Mouse (Mus musculus) neural tube, embryonic 15.5 days (tissue): ENCODE measurements around the gene Rhbdd2. TPM values are rescaled to one million over a fixed set of nuclear protein-coding genes. Genes with fewer than 3 reads are reported as not detected.

ENCODE experiments used
- ATAC-seq: fragments of 200-750 bp; cut with Nextera tagmentation; 2 replicates; pipeline ENCODE4 v1.8.0; 2017; ENCODE audit warnings: mild to moderate bottlenecking, moderate TSS enrichment, moderate library complexity; ENCODE audit not compliant: low FRiP score
- H3K27ac ChIP-seq: fragments of 300-500 bp; sonication (generic); replicated peaks from 2 replicates; pipeline ENCODE4 v1.5.1; 2015; ENCODE audit warnings: mild to moderate bottlenecking, inconsistent platforms
- H3K27me3 ChIP-seq: fragments of 300-500 bp; sonication (generic); replicated peaks from 2 replicates; pipeline ENCODE4 v1.6.1; 2015; ENCODE audit warnings: inconsistent platforms
- H3K36me3 ChIP-seq: fragments of 300-500 bp; sonication (generic); 2 replicates; pipeline ENCODE4 v1.6.1; 2015; ENCODE audit warnings: inconsistent platforms
- H3K4me1 ChIP-seq: fragments of 300-500 bp; sonication (generic); 2 replicates; pipeline ENCODE4 v1.6.1; 2015; ENCODE audit warnings: inconsistent platforms
- H3K4me2 ChIP-seq: fragments of 300-500 bp; sonication (generic); 2 replicates; pipeline ENCODE4 v1.6.1; 2015; ENCODE audit warnings: inconsistent platforms, mild to moderate bottlenecking, moderate library complexity
- H3K4me3 ChIP-seq: fragments of 300-500 bp; sonication (generic); replicated peaks from 2 replicates; pipeline ENCODE4 v1.5.1; 2015; ENCODE audit warnings: mild to moderate bottlenecking, inconsistent platforms
- H3K9ac ChIP-seq: fragments of 300-500 bp; sonication (generic); replicated peaks from 2 replicates; pipeline ENCODE4 v1.6.1; 2015; ENCODE audit warnings: mild to moderate bottlenecking, inconsistent platforms
- H3K9me3 ChIP-seq: fragments of 300-500 bp; sonication (generic); replicated peaks from 2 replicates; pipeline ENCODE4 v1.6.1; 2016; ENCODE audit warnings: inconsistent platforms
- WGBS: fragments of 180-500 bp; shearing (Covaris S2); methylation state at CpG from one replicate; pipeline ENCODE4 v1.1.7; 2015; ENCODE audit warnings: mixed read lengths; 5-methylcytosine and 5-hydroxymethylcytosine counted together
- polyA plus RNA-seq: library from polyadenylated mRNA; unstranded; fragments of >200 nt; fragmentation: Nextera tagmentation; extraction: Ambion mirVana; gene quantifications from 2 replicates; pipeline ENCODE4 v1.2.1, GENCODE M21; 2015

Rhbdd2 gene
- polyA plus RNA-seq, 1 experiment from 2014 or later = 94.6 TPM

DNA sequence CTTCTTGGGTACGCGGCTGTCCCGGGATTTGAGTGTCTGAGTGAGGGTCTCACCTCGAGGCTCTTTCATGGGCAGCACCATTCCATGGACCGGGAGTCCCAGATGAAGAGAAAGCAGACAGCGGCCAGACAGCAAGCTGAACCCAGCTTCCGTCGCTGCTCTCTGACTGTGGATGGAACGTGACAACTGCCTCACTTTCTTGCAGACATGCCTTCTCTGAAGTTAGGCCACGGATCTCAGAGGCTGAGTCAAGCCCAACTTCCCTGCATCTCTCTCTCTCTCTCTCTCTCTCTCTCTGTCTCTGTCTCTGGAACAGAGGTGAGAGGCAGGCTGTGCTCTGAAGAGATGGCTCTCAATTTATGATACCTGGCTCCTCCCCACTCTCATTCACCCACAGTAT lies 3.5 kb upstream of the Rhbdd2 start:
- no peak for ATAC-seq
- Histone ChIP-seq H3K4me1 (peaks cover 9% of the 10 kb centered on the region), H3K27me3 (no peaks in the 10 kb centered on the region), H3K27ac (no peak overlapping the region), H3K4me3 (no peak overlapping the region), H3K4me2 (peak overlapping the region; percentile 30; the same call in 1 of the 2 replicates), H3K9me3 (no peaks in the 10 kb centered on the region), H3K9ac (no peak overlapping the region), H3K36me3 (no peaks in the 10 kb centered on the region)
- 44% methylated on average over 10 of the region's 10 CpGs for WGBS

DNA sequence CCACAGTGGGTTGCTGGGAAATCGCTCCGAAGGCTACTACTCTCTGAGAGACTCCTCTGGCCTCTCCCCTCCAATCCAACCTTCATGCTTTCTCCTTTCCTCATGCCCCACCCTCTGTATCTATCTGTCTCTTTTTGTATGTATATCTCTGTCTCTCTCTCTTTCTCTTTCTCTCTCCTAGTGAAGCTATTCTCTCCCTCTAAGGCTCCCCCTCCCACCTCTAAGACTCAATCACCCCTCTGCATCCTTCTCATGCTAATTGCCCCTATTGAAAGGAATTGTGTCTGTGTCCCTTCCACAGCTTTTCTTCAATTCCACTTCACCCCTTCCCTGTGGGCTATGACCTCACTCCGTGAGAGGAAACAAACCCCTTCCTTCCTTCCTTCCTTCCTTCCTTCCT lies 3.0 kb upstream of the Rhbdd2 start:
- Histone ChIP-seq H3K4me2 (no peak overlapping the region), H3K9ac (no peak overlapping the region), H3K9me3 (no peaks in the 10 kb centered on the region), H3K27me3 (no peaks in the 10 kb centered on the region), H3K27ac (no peak overlapping the region), H3K4me3 (no peak overlapping the region), H3K36me3 (no peaks in the 10 kb centered on the region), H3K4me1 (peaks cover 13% of the 10 kb centered on the region)
- 83% methylated on average over 3 of the region's 3 CpGs for WGBS
- no peak for ATAC-seq

DNA sequence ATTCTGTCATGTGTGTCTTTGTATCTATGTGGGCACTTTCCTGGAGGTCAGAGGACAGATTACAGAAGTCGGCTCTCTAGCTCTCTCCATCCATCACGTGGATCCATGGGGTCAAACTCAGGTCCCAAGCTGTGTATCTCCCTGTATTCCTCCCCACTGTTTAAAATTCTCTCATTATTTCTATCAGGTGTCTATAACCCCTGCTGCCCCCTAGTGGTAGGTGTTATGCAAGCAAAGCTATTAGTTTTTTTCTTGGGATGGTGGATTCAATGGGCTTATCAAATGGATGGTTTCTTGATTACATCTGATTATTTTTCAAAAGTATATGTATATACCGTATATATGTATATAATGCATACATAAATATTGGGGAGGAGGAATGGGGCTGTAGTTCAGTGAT lies 1.8 kb upstream of the Rhbdd2 start:
- Histone ChIP-seq H3K27ac (no peak overlapping the region), H3K36me3 (peaks cover 7% of the 10 kb centered on the region), H3K27me3 (no peaks in the 10 kb centered on the region), H3K4me1 (peaks cover 19% of the 10 kb centered on the region), H3K4me3 (no peak overlapping the region), H3K9me3 (no peaks in the 10 kb centered on the region), H3K4me2 (no peak overlapping the region), H3K9ac (no peak overlapping the region)
- WGBS = 40% methylated on average over 3 of the region's 3 CpGs
- no peak for ATAC-seq

DNA sequence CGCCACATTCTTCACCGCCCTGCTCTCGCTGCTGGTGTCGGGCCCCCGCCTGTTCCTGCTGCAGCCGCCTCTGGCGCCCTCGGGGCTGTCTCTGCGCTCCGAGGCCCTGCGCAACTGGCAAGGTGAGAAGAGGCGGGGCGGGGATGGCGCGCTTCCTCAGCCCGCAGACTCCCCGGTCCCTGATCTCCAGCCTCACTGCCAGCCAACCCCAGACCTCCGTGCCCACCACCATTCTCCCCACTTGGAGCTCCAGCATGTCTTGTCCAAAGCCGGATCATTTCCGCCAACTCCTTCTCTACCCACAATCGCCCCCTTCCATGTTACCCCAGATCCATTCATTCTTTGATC lies 353 bp downstream of the Rhbdd2 start:
- Histone ChIP-seq H3K4me3 (peak overlapping the region; percentile 85), H3K9me3 (no peaks in the 10 kb centered on the region), H3K9ac (peak overlapping the region; percentile 86), H3K27me3 (no peaks in the 10 kb centered on the region), H3K4me1 (peaks cover 19% of the 10 kb centered on the region), H3K4me2 (peak overlapping the region; percentile 64), H3K27ac (peak overlapping the region; percentile 96), H3K36me3 (peaks cover 24% of the 10 kb centered on the region)
- under 1% methylated on average over 21 of the region's 21 CpGs for WGBS
- ATAC-seq = peak; percentile 87

DNA sequence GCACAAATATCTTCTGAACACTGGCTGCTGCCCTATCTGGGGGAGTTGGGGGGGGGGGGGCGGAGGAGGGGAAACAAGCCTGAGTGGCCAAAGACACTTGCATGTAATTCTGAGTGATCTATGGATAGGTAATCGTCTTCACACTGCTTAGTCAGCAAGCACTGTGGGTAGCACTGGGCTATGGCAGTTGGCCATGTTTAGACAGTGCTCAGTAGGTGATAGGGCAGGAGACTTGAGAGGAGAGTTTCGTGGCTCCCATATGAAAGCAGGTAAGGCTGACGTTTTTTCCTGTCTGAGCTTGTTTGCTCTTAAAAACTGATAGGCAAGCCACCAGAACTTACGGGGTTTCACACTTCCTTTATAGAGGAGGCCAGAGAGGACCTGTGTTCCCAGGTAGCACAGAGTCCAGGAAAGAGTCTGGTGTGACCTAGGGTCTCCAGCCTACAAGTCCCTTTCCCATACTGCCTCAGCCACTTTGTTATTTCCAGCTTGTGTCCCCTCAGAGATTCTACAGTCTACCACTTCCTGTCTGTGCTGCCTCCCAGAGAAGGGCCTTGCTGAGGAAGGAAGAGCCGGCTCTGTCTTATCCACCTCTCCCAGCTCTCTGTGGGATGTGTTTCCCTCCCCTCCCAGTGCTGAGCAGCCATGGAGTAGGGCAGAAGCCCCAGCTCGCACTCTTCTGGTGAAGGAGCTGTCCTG lies 7.5 kb downstream of the Rhbdd2 start:
- Histone ChIP-seq H3K27ac (no peak overlapping the region), H3K4me1 (0 out of 2 replicates have a peak, but pooled peaks cover 1% of the 10 kb centered on the region), H3K9ac (no peak overlapping the region), H3K9me3 (no peaks in the 10 kb centered on the region), H3K36me3 (peaks cover 59% of the 10 kb centered on the region), H3K4me2 (no peak overlapping the region), H3K27me3 (no peaks in the 10 kb centered on the region), H3K4me3 (no peak overlapping the region)
- 83% methylated on average over 7 of the region's 7 CpGs for WGBS
- ATAC-seq = no peak

DNA sequence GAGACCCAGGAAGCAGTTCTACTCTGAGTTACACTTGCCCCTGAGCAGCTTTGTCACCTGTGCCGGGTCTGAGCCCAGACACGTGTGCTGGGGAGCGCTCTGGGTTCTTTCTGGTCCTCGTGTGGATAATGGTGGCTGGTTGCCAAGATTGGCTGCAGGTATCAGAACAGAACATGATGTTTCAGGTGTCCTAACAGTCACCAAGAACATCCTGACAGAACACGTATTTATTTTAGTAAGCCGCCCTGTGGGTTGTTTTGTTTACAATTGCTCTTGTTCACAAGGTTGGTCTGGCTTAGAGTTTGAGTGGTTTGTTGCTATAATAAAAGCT lies 8.0 kb downstream of the Rhbdd2 start:
- no peaks in the 10 kb centered on the region for H3K27me3 ChIP-seq
- no peak overlapping the region for H3K9ac ChIP-seq
- H3K4me1 ChIP-seq = no peaks in the 10 kb centered on the region
- no peak for ATAC-seq
- 85% methylated on average over 6 of the region's 6 CpGs for WGBS
- no peak overlapping the region for H3K4me2 ChIP-seq
- no peaks in the 10 kb centered on the region for H3K9me3 ChIP-seq
- H3K27ac ChIP-seq = no peak overlapping the region
- H3K4me3 ChIP-seq = no peak overlapping the region
- H3K36me3 ChIP-seq = peaks cover 53% of the 10 kb centered on the region

DNA sequence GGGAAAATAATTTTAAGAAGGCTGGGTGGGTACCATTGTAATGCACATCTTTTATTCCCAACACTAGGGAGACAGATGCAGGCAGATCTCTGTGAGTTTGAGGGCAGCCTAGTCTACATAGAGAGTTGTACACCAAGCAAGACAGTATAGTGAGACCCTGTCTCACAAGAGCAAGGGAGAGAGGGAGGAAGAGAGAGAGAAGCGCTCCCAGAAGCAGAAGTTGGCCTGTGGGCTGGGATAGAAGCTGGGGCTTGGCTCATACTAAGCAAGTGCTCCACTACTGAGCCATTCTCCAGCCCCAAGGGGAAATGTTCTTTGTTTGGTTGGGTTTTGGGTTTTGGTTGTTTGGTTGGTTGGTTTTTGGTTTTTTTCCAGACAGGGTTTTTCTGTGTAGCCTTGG lies 8.6 kb downstream of the Rhbdd2 start:
- Histone ChIP-seq H3K4me3 (no peak overlapping the region), H3K36me3 (peaks cover 47% of the 10 kb centered on the region), H3K9me3 (no peaks in the 10 kb centered on the region), H3K9ac (no peak overlapping the region), H3K4me1 (no peaks in the 10 kb centered on the region), H3K4me2 (no peak overlapping the region), H3K27ac (no peak overlapping the region), H3K27me3 (no peaks in the 10 kb centered on the region)
- WGBS = 100% methylated on average over 1 of the region's 1 CpGs
- no peak for ATAC-seq

DNA sequence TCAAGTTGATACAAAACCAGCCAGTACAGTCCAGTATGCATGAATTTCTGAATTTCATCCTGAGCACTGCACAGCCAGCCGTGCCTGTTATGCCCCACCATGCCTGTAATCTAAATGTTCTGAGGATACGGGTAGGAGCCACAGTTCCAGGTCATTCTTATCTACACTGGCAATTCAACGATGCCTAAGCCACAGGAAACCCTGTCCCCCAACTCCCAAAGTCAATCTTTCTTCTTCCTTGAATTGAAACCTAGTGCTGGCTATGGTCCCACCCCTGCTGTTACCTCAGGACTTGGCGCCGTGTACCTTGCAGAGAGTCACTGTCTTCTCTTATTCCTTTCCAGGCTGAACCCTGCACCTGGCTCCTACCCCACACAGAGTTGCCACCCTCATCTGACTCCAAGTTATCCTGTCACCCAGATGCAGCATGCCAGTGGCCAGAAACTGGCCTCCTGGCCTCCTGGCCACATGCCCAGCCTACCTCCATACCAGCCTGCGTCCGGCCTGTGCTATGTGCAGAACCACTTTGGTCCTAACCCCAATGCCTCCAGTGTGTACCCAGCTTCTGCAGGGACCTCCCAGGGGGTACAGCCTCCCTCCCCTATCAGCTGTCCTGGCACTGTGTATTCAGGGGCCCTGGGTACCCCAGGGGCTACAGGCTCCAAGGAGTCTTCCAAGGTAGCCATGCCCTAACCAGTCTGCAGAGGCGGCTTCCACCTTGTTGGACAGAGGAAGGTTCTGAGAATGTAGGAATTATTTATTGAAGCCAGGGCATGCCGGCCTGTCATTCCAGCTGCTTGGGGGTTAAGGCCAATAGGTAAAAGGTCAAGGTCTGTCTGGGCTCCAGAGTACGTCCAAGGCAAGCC lies 10.5 kb downstream of the Rhbdd2 start:
- WGBS = 83% methylated on average over 10 of the region's 10 CpGs
- Histone ChIP-seq H3K36me3 (peaks cover 33% of the 10 kb centered on the region), H3K9ac (no peak overlapping the region), H3K27ac (no peak overlapping the region), H3K27me3 (no peaks in the 10 kb centered on the region), H3K4me2 (no peak overlapping the region), H3K4me1 (no peaks in the 10 kb centered on the region), H3K4me3 (no peak overlapping the region), H3K9me3 (no peaks in the 10 kb centered on the region)
- ATAC-seq = no peak

DNA sequence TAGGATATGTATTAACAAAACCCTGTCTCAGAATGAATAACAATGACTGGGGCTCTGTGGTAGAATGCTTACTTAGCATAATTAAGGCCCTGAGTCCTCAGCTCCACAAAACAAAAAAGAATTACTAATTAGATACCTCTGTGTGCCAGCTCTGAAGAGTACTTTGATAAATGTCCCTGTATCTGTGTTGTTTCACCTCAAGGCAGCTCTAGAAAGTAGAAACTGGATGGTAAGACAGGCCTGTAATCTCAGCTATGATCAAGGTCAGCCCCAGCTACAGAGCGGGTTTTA lies 11.1 kb downstream of the Rhbdd2 start:
- ATAC-seq = no peak
- H3K4me2 ChIP-seq = no peak overlapping the region
- peaks cover 27% of the 10 kb centered on the region for H3K36me3 ChIP-seq
- no peak overlapping the region for H3K4me3 ChIP-seq
- 97% methylated on average over 1 of the region's 1 CpGs for WGBS
- no peak overlapping the region for H3K27ac ChIP-seq
- H3K4me1 ChIP-seq = no peaks in the 10 kb centered on the region
- no peaks in the 10 kb centered on the region for H3K27me3 ChIP-seq
- no peak overlapping the region for H3K9ac ChIP-seq
- no peaks in the 10 kb centered on the region for H3K9me3 ChIP-seq

DNA sequence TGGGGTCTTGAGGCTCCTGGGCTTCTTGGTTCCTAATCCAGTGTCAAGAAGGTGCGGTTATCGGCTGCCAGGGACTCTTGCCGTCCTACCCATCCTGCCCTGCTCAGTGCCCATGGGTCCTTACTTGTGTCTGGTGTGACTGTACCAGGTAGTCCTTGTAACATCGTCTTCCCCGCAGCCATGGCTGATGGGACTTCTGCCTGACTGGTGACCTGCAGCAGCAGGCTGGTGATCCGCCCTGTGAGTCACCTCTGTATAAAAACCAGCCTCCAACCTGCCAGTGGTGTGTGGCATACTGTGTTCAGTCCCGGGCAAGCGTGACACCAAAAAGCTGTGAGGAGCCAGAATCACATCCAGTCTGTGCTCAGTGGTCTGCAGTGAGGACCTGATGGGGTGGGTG lies 11.5 kb downstream of the Rhbdd2 start:
- Histone ChIP-seq H3K4me3 (no peak overlapping the region), H3K9me3 (no peaks in the 10 kb centered on the region), H3K4me2 (no peak overlapping the region), H3K27ac (no peak overlapping the region), H3K27me3 (no peaks in the 10 kb centered on the region), H3K9ac (no peak overlapping the region), H3K36me3 (peaks cover 24% of the 10 kb centered on the region), H3K4me1 (no peaks in the 10 kb centered on the region)
- WGBS = 93% methylated on average over 8 of the region's 8 CpGs
- ATAC-seq = no peak

DNA sequence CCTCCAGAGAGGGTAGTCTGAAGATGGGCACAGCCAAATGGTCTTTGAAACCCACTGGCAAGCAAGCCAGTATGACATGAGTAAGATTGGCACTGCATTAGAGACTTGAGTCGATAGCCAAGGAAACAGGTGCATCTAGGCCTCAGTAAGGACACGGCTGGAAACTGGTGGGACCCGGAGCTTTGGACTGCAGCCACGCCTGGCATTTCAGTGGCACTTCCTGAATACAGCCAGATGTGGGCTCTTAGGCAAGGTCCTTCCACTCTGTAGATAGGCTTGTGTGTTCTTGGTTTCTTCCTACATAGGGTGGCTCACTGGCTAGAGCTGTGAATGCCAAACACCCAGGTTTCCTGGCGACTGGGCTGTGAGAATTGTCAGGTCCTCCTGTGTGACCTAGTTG lies 12.9 kb downstream of the Rhbdd2 start:
- 92% methylated on average over 5 of the region's 5 CpGs for WGBS
- Histone ChIP-seq H3K27me3 (no peaks in the 10 kb centered on the region), H3K9ac (no peak overlapping the region), H3K27ac (no peak overlapping the region), H3K4me2 (no peak overlapping the region), H3K4me1 (no peaks in the 10 kb centered on the region), H3K9me3 (no peaks in the 10 kb centered on the region), H3K36me3 (peaks cover 10% of the 10 kb centered on the region), H3K4me3 (no peak overlapping the region)
- no peak for ATAC-seq

DNA sequence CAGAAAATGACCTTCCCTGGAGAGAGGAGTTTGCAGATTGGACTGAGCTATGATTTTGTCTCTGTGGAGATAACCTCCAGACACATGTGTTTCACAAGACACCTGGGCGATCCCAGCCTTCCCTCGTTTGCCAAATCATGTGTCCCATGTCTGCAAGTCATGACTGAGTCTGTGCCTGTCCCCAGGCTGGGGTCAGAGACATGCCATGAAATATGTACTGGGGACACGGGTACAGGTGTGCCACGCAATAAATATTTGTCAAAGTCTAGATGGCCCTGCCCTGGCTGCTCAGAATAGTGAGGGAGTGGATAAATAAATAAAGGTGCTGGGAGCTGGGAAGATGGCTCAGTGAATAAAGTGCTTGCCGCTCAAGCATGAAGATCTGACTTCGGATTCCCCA lies 13.6 kb downstream of the Rhbdd2 start:
- Histone ChIP-seq H3K9ac (no peak overlapping the region), H3K36me3 (peaks cover 5% of the 10 kb centered on the region), H3K4me1 (no peaks in the 10 kb centered on the region), H3K4me2 (no peak overlapping the region), H3K4me3 (no peak overlapping the region), H3K27ac (no peak overlapping the region), H3K27me3 (no peaks in the 10 kb centered on the region), H3K9me3 (no peaks in the 10 kb centered on the region)
- WGBS = 85% methylated on average over 6 of the region's 6 CpGs
- ATAC-seq = no peak
